Mouse (Mus musculus) spleen, embryonic (tissue): ENCODE measurements around the gene Nt5e.
"Not testable (repeated sequence)": the region's sequence is repeated elsewhere in the genome, so short reads cannot be mapped to it uniquely, and the experiment has no call there.

Experiments
- CTCF ChIA-PET: fragments of 350-600 bp; sonication (Branson Sonifier 250); formaldehyde crosslinking; loops from one replicate; lab custom pipeline; 2022; lab: Charles Lee

The Nt5e gene

GRCm38 (mm10) chr9:88326930-88327901 lies at the start of gene Nt5e:
TSS of gene Nt5e (plus strand) at chr9:88327197.
- CTCF ChIA-PET = interaction anchor here (0.8 kb wide), 1 partner anchor 14 kb away, joined by 5 read pairs; no protein-coding TSS in a partner anchor

- CTCF ChIA-PET = no interaction called here
These were observed 49.4 kb upstream of the Nt5e start for GRCm38 (mm10) chr9:88277588-88277987.

DNA sequence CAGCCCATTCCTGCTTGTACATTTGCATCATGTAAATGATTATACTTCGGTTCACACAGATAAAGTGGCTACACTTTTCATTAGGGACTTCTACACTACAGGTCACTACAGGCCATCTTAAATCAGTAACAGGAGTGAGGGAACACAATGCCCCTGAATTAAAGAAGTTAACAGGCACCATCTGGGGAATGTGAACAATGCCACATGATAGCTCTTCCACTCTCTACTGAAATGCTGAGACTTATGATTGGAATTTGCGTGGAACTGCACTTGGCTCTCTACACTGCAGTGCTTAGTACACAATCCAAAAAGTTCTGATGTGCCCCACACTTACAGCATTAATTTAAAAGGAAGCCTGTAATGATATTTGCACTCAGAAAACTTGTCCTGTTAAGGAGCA lies 47.3 kb upstream of the Nt5e start:
- CTCF ChIA-PET = no interaction called here

- CTCF ChIA-PET = interaction anchor here (0.8 kb wide), 1 partner anchor 49 kb away, joined by 8 read pairs; no protein-coding TSS in a partner anchor
These were observed 37.3 kb upstream of the Nt5e start for GRCm38 (mm10) chr9:88289568-88290168.

DNA sequence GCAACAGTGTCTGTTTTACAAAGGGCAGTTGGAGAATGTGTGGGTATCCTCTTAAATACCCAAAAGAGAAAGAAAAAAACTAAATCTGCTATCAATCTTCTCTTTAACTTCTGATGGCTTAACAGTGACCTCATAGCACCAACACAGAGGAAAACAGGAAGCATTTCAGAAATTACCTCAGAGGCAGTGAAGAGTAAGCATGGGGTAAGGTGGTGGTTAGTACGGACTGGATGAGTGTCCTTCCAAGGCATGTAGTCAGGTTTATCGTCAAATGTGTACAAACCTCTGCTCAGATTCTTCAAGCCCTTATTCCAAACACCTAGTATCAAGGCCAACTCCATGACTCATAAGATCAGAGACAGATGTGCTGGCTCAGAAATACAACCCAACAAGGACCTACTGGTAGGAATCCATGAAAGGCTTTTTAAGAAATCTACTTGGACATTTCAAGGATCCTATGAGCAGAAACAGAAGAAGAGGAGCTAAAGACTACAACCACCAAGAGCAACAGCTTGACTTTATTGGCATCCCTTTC lies 34.1 kb upstream of the Nt5e start:
- CTCF ChIA-PET = no interaction called here

DNA sequence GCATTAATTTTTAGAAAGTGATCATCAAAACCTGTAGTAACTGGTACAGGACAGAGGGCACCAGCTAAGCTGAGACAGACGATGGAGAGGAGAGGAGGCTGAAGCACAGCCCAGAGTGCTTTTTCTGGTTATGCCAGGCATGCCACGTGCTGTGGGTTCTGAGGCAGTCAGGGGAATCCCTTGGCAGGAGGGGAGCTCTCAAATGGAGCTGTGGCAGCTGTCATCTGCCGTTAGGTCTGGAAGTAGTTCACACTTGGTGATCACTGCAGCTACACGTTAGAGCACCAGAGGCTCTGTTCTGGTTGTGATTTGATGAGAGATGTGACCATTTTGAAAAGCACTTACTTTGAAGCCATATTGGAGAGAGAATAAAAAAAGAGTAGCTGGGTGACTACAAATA lies 31.2 kb upstream of the Nt5e start:
- CTCF ChIA-PET = no interaction called here

- CTCF ChIA-PET = no interaction called here
These were observed 30.7 kb upstream of the Nt5e start for GRCm38 (mm10) chr9:88296321-88296720.

DNA sequence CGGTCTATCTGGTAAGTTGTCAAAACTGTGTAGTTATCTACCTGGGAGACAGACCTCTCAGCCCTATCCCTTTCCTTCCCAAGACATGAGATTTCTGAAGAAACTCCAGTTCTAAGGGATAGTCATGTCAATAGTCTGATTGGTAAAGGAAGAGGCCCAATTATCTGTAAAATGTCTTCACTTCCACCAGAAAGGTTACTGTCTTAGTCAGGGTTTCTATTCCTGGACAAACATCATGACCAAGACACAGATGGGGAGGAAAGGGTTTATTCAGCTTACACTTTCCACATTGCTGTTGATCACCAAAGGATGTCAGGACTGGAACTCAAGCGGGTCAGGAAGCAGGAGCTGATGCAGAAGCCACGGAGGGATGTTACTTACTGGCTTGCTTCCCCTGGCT lies 29.8 kb upstream of the Nt5e start:
- CTCF ChIA-PET = not testable (repeated sequence)

GRCm38 (mm10) chr9:88297871-88298658 lies 28.9 kb upstream of the Nt5e start:
- CTCF ChIA-PET = no interaction called here

DNA sequence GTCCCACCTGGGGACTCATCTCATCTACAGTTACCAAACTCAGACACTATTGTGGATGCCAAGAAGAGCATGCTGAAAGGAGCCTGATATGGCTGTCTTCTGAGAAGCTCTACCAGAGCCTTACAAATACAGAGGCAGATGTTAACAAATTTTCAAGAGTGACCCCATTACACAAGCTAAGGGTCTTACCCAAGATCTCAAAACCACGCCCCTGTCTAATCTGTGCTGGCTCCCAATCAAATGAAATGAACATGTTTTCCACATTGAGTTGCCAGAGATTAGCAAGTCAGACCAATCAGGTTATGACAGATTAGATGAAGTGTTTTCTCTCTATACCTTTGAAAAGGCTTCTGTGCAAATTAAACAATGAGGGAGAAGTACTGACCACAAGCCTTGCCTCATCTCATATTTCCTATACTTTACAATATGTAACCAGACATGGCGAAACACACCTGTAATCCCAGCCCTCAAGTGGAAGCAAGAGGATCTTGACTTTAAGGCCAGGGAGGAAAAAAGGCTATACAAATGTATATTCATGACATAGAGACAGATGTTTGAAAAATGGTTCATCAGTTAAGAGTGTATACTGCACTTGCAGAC lies 19.9 kb upstream of the Nt5e start:
- CTCF ChIA-PET = no interaction called here

DNA sequence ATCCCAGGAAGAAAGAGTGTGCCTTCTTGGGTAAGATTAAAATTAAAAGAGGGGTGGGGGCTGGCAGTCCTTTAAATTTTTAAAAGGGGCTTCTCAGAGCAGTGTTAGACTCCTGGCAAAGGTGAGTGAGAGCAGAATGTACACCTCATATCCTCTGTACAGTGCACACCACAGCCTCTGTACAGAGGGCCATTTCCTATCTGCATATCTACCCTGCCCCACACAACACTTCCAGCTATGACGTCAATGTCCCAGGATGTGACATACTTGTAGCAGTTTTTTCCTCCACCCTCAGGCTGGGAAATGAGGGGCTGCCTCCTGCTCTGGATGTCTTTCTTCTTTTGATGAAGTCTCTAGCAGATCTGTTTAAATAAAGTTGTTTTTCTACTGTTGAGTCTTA lies 17.9 kb upstream of the Nt5e start:
- CTCF ChIA-PET = no interaction called here

- CTCF ChIA-PET = no interaction called here
These were observed 7.8 kb upstream of the Nt5e start for GRCm38 (mm10) chr9:88319226-88319625.

DNA sequence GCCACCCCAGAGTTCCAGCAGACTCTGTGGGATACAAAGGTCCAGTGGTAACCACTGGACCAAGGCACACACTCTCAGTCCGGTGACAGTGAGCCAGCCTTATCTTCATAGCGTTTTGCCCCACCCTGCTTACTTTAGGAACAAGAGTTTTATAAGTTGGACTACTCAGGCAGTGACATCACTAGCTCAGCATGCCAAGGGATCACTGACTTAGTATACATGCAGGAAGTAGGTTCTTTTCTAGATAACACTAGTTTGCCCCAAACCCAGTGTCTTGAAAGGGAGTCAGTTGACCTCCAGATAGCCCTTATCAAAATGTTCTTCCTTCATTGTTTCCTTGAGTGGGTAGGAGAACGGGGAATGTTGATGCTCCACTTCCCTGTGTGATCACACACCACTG lies 2.4 kb upstream of the Nt5e start:
- CTCF ChIA-PET = no interaction called here

DNA sequence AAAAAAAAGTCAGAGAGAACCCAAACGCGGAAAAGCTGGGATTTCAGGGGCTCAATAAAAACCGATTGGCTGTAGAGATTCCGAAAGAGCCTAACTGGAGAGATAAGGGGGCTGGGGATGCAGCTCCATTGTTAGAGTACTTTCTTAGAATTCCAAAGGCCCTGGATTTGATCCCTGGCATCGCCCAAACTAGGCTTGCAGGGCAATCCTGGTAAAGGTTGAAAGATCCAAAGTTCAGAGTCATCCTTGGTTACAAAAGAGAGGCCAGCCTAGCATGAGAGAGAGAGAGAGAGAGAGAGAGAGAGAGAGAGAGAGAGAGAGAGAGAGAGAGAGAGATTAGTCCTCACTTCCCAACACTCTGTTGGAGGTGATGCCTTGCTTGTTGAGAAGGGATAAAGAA lies 1.7 kb downstream of the Nt5e start:
- CTCF ChIA-PET = interaction anchor here (0.6 kb wide), 1 partner anchor 117 kb away, joined by 5 read pairs; no protein-coding TSS in a partner anchor

DNA sequence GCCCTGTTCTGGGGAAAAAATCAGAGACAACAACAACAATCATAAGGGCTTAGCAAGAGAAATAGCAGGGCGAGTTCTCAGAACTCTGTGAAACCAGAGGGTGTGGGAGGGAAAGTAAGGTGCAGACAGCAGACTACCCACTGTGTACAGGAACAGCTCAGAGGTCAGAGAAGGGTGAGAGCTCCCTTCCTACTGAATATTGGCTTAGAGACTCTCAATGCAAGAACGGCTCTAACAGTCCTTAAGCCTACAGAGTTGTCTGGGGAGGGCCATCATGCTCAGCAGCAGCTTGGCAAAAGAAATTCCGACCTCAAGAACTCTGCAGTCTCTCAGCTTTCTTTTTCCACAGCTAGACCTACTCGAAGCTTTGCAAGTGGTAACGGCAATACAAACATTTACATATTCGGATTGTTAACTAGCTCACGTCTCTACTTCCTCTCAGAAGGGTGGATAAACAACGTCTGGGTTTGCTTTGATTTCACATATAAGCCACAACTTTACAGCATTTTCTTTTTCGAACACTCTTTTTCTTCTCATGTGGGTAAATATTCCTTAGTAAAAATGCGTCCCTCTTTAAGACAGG lies 2.3 kb downstream of the Nt5e start:
- CTCF ChIA-PET = no interaction called here

- CTCF ChIA-PET = interaction anchor here (0.6 kb wide), 1 partner anchor 1178 kb away, joined by 3 read pairs; no protein-coding TSS in a partner anchor
These were observed 3.3 kb downstream of the Nt5e start for GRCm38 (mm10) chr9:88330316-88330715.

DNA sequence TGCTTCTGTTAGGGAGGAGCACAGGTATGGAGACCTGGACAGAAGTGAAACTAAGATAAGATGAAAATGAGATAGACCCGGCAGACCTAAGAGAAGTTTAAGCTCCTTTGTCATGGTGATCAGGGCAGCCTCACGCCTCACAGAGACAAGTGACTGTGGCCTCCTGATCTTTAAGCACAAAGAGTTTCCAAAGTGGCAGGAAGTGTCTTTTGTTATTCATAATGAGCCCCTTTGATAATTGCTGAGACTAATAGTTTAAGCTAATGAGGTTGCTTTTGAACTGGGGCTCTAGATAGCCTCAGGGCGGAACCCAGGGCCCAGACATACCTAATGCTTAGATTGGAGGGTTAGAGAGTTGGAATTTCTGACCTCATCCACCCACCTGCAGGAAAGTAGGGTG lies 5.5 kb downstream of the Nt5e start:
- CTCF ChIA-PET = no interaction called here

DNA sequence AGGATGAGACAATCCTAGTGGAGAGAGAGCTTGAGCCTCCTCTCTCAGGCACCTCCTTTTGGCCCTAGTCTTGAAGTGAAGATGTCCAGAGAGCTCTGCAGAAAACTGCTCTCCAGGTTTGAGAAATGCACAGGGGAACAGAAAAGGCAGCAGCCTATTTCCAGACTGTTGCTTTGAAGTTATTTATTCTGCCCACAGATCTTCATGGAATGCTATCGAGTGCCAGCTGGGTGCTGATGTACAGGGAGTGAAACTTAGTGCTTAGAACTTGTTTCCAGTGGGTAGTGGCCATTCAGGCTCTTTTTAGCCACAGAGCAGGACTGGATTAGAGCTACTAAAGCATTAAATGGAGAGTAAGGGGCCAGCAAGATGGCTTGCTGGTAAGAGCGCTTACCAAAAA lies 8.8 kb downstream of the Nt5e start:
- CTCF ChIA-PET = no interaction called here

DNA sequence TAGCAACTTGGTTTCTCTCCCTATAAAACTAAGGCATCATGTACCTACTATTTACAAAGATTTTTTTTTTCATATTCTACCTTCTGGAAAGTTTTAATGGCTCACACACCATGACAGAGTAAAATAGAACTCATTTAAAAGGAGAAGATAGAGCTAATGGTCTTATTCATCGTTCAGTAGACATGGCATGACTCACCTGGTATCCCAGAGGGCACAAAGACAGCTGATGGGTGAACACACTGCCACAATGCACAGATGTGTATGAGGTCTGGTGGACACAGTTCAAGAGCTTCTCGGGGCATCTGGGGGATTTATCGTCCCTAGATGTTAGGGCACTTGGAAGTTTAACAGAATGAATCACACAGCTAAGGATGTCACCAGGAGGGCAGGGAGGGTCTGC lies 13.8 kb downstream of the Nt5e start:
- CTCF ChIA-PET = interaction anchor here (0.6 to 0.7 kb wide), 2 partner anchors 14 to 128 kb away, joined by 3 to 5 read pairs; partner anchors contain the start of gene Nt5e

- CTCF ChIA-PET = interaction anchor here (0.6 kb wide), 1 partner anchor 209 kb away, joined by 3 read pairs; no protein-coding TSS in a partner anchor
These were observed 15.2 kb downstream of the Nt5e start for GRCm38 (mm10) chr9:88342241-88342640.

DNA sequence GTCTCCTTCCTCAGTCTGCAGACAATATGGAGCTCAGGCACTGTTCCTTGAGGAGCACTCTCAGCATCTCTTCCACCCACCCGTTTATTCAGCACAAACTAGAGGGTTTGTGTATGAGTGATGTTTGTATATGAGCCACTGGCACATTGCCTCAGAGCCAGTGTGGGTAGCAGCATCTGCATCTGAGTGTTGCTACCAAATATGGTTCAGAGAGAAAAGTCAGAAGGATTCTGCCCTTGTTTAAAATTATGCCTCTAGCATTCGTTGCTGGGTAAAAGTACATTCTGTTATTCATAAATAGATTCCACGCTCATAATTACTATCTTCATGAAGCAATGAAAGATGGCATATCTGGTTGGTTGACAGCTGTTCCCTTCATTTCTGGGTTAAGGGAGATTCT lies 15.7 kb downstream of the Nt5e start:
- CTCF ChIA-PET = no interaction called here
